Mouse (Mus musculus) lung, embryonic 14.5 days (tissue): ENCODE data around the gene Inhbb. TPM values are rescaled to one million over a fixed set of nuclear protein-coding genes. Genes with fewer than 3 reads are reported as not detected.

Experiments used
- ATAC-seq: fragments of 200-750 bp; cut with Nextera tagmentation; 2 replicates; pipeline ENCODE4 v1.8.0; 2017; ENCODE audit warnings: mild to moderate bottlenecking, moderate TSS enrichment, moderate library complexity; ENCODE audit not compliant: insufficient read depth
- DNase-seq: peaks from one replicate; pipeline ENCODE4 v3.0.0-alpha.2; 2015
- H3K27ac ChIP-seq: fragments of 300-500 bp; sonication (generic); 2 replicates; pipeline ENCODE4 v1.5.1; 2014; ENCODE audit warnings: low read depth, mild to moderate bottlenecking, moderate library complexity
- H3K27me3 ChIP-seq: fragments of 300-500 bp; sonication (generic); 2 replicates; pipeline ENCODE4 v1.6.1; 2014; ENCODE audit warnings: low read length, control low read depth; ENCODE audit not compliant: insufficient read depth
- H3K36me3 ChIP-seq: fragments of 300-500 bp; sonication (generic); 2 replicates; pipeline ENCODE4 v1.6.1; 2014; ENCODE audit warnings: control low read depth; ENCODE audit not compliant: insufficient read depth
- H3K4me1 ChIP-seq: fragments of 300-500 bp; sonication (generic); 2 replicates; pipeline ENCODE4 v1.6.1; 2014; ENCODE audit warnings: antibody characterized with exemption, control low read depth; ENCODE audit not compliant: insufficient read depth
- H3K4me2 ChIP-seq: fragments of 300-500 bp; sonication (generic); 2 replicates; pipeline ENCODE4 v1.6.1; 2014; ENCODE audit warnings: mild to moderate bottlenecking
- H3K4me3 ChIP-seq: fragments of 300-500 bp; sonication (generic); 2 replicates; pipeline ENCODE4 v1.5.1; 2014; ENCODE audit warnings: low read depth, low read length
- H3K9ac ChIP-seq: fragments of 300-500 bp; sonication (generic); 2 replicates; pipeline ENCODE4 v1.6.1; 2014
- H3K9me3 ChIP-seq: fragments of 300-500 bp; sonication (generic); 2 replicates; pipeline ENCODE4 v1.6.1; 2016; ENCODE audit warnings: low read depth, low read length, control low read depth
- CTCF ChIP-seq: IDR thresholded peaks from 2 replicates; pipeline ENCODE4 v1.5.1; 2016; ENCODE audit warnings: antibody characterized with exemption, low read depth
- WGBS: fragments of 180-500 bp; shearing (Covaris S2); extraction: QIAGEN DNeasy Blood & Tissue Kit; methylation state at CpG from one replicate; pipeline ENCODE4 v1.1.7; 2014; 5-methylcytosine and 5-hydroxymethylcytosine counted together
- polyA plus RNA-seq: library from polyadenylated mRNA; unstranded; fragments of >200 nt; fragmentation: Nextera tagmentation; extraction: Ambion mirVana; gene quantifications from 2 replicates; pipeline ENCODE4 v1.2.1, GENCODE M21; 2014

Gene Inhbb
- polyA plus RNA-seq, 1 experiment from 2014 or later = 0.13 TPM

- H3K9ac ChIP-seq = no peak overlapping the region
- H3K4me3 ChIP-seq = no peak overlapping the region
- no peaks in the 10 kb centered on the region for H3K4me1 ChIP-seq
- no peaks in the 10 kb centered on the region for H3K27me3 ChIP-seq
- TF ChIP-seq CTCF = no peak
- DNase-seq (no peak), ATAC-seq (no peak)
- no peaks in the 10 kb centered on the region for H3K9me3 ChIP-seq
- 51% methylated on average over 6 of the region's 6 CpGs for WGBS
- no peaks in the 10 kb centered on the region for H3K36me3 ChIP-seq
- H3K27ac ChIP-seq = no peak overlapping the region
- H3K4me2 ChIP-seq = no peak overlapping the region
Measured at GRCm38 (mm10) chr1:119437401-119437800, 15.4 kb upstream of the Inhbb start.

- peaks cover 55% of the 10 kb centered on the region for H3K27me3 ChIP-seq
- no peak for DNase-seq
- ATAC-seq = no peak
Measured at GRCm38 (mm10) chr1:119424141-119424860, 2.3 kb upstream of the Inhbb start.

GRCm38 (mm10) chr1:119423510-119423909, 1.5 kb upstream of the Inhbb start:
- H3K9me3 ChIP-seq = no peaks in the 10 kb centered on the region
- 10% methylated on average over 14 of the region's 14 CpGs for WGBS
- TF ChIP-seq CTCF = peak; percentile 65
- H3K27me3 ChIP-seq = peaks cover 63% of the 10 kb centered on the region
- H3K9ac ChIP-seq = no peak overlapping the region
- no peak overlapping the region for H3K4me3 ChIP-seq
- H3K36me3 ChIP-seq = no peaks in the 10 kb centered on the region
- DNase-seq (peak; percentile 71), ATAC-seq (no peak)
- no peaks in the 10 kb centered on the region for H3K4me1 ChIP-seq
- H3K27ac ChIP-seq = no peak overlapping the region
- no peak overlapping the region for H3K4me2 ChIP-seq

More at GRCm38 (mm10) chr1:119424141-119424860, 2.3 kb upstream of the Inhbb start:
- Histone ChIP-seq H3K9ac (no peak overlapping the region), H3K9me3 (no peaks in the 10 kb centered on the region), H3K36me3 (no peaks in the 10 kb centered on the region), H3K4me2 (no peak overlapping the region), H3K27ac (no peak overlapping the region), H3K4me1 (no peaks in the 10 kb centered on the region), H3K4me3 (no peak overlapping the region)
- 22% methylated on average over 6 of the region's 6 CpGs for WGBS
- no peak for TF ChIP-seq CTCF

- TF ChIP-seq CTCF = peak; percentile 12; the same call in 1 of the 2 replicates
- Histone ChIP-seq H3K27ac (no peak overlapping the region), H3K4me3 (peak overlapping the region; percentile 60), H3K9me3 (no peaks in the 10 kb centered on the region), H3K36me3 (no peaks in the 10 kb centered on the region), H3K4me2 (peak overlapping the region; percentile 99), H3K4me1 (no peaks in the 10 kb centered on the region), H3K9ac (no peak overlapping the region), H3K27me3 (peaks cover 72% of the 10 kb centered on the region)
- WGBS = 1% methylated on average over 31 of the region's 32 CpGs
- ATAC-seq = no peak
- DNase-seq = peak; percentile 17
Measured at GRCm38 (mm10) chr1:119422460-119423015, 490 bp upstream of the Inhbb start.

GRCm38 (mm10) chr1:119420984-119421575, 968 bp downstream of the Inhbb start:
- under 1% methylated on average over 46 of the region's 78 CpGs for WGBS
- ATAC-seq = peak; percentile 53

GRCm38 (mm10) chr1:119420189-119420983, 1.7 kb downstream of the Inhbb start:
- no peak for ATAC-seq
- no peak overlapping the region for H3K9ac ChIP-seq
- DNase-seq = peak; percentile 19

More at GRCm38 (mm10) chr1:119420984-119421575, 968 bp downstream of the Inhbb start:
- no peak for TF ChIP-seq CTCF
- peak overlapping the region; percentile 99 for H3K4me2 ChIP-seq
- peak; percentile 65 for DNase-seq
- no peak overlapping the region for H3K27ac ChIP-seq
- H3K9me3 ChIP-seq = no peaks in the 10 kb centered on the region
- peak overlapping the region; percentile 60 for H3K4me3 ChIP-seq
- H3K27me3 ChIP-seq = peaks cover 83% of the 10 kb centered on the region
- no peaks in the 10 kb centered on the region for H3K4me1 ChIP-seq
- H3K36me3 ChIP-seq = no peaks in the 10 kb centered on the region
- peak overlapping the region; percentile 50 for H3K9ac ChIP-seq

More at GRCm38 (mm10) chr1:119420189-119420983, 1.7 kb downstream of the Inhbb start:
- peak overlapping the region; percentile 60 for H3K4me3 ChIP-seq
- WGBS = 3% methylated on average over 71 of the region's 76 CpGs
- no peaks in the 10 kb centered on the region for H3K9me3 ChIP-seq
- no peaks in the 10 kb centered on the region for H3K36me3 ChIP-seq
- H3K4me2 ChIP-seq = peak overlapping the region; percentile 99
- TF ChIP-seq CTCF = no peak
- H3K27ac ChIP-seq = no peak overlapping the region
- no peaks in the 10 kb centered on the region for H3K4me1 ChIP-seq
- H3K27me3 ChIP-seq = peaks cover 83% of the 10 kb centered on the region
